Mouse (Mus musculus) kidney, adult 11 months (tissue): ENCODE data around the gene 4930524J08Rik.
A peak's percentile ranks its signal among the peaks of the same experiment; 100 is the strongest.

Source experiments
- DNase-seq: peaks from one replicate; pipeline ENCODE4 v3.0.0; 2022

Gene 4930524J08Rik

GRCm38 (mm10) chr5:99978699-99979442 lies at the start of gene 4930524J08Rik, which contains the start of gene Hnrnpd:
Gene 4930524J08Rik (plus strand): TSS chr5:99979061.
Gene Hnrnpd (minus strand): TSS chr5:99978938.
- DNase-seq, result peak; percentile 96

GRCm38 (mm10) chr5:99931910-99932309 lies 47.0 kb upstream of the 4930524J08Rik start:
- no peak for DNase-seq

- no peak for DNase-seq
Observed at GRCm38 (mm10) chr5:99939440-99939839, 39.4 kb upstream of the 4930524J08Rik start.

GRCm38 (mm10) chr5:99941273-99941672 lies 37.6 kb upstream of the 4930524J08Rik start:
- no peak for DNase-seq

GRCm38 (mm10) chr5:99941776-99942502 lies 36.9 kb upstream of the 4930524J08Rik start:
- DNase-seq, result no peak

- no peak for DNase-seq
Observed at GRCm38 (mm10) chr5:99952513-99952912, 26.3 kb upstream of the 4930524J08Rik start.

GRCm38 (mm10) chr5:99953883-99954282 lies 25.0 kb upstream of the 4930524J08Rik start:
- no peak for DNase-seq

GRCm38 (mm10) chr5:99958666-99959065 lies 20.2 kb upstream of the 4930524J08Rik start:
- no peak for DNase-seq

GRCm38 (mm10) chr5:99959236-99959936 lies 19.5 kb upstream of the 4930524J08Rik start:
- no peak for DNase-seq

GRCm38 (mm10) chr5:99959960-99960359 lies 18.9 kb upstream of the 4930524J08Rik start:
- no peak for DNase-seq

GRCm38 (mm10) chr5:99973941-99974340 lies 4.9 kb upstream of the 4930524J08Rik start:
- no peak for DNase-seq

- DNase-seq, result no peak
Observed at GRCm38 (mm10) chr5:99975061-99975460, 3.8 kb upstream of the 4930524J08Rik start.

- no peak for DNase-seq
Observed at GRCm38 (mm10) chr5:99975776-99976175, 3.1 kb upstream of the 4930524J08Rik start.

- DNase-seq, result no peak
Observed at GRCm38 (mm10) chr5:99976334-99976955, 2.4 kb upstream of the 4930524J08Rik start.

GRCm38 (mm10) chr5:99977516-99978301 lies 1.2 kb upstream of the 4930524J08Rik start:
- peak; percentile 83 for DNase-seq

- DNase-seq, result no peak
Observed at GRCm38 (mm10) chr5:99983452-99984061, 4.7 kb downstream of the 4930524J08Rik start.

GRCm38 (mm10) chr5:99994166-99994565 lies 15.3 kb downstream of the 4930524J08Rik start:
- peak; percentile 61 for DNase-seq

GRCm38 (mm10) chr5:99994680-99995079 lies 15.8 kb downstream of the 4930524J08Rik start:
- DNase-seq, result no peak

- no peak for DNase-seq
Observed at GRCm38 (mm10) chr5:100000048-100000447, 21.2 kb downstream of the 4930524J08Rik start.

- no peak for DNase-seq
Observed at GRCm38 (mm10) chr5:100000500-100000899, 21.6 kb downstream of the 4930524J08Rik start.

- DNase-seq, result no peak
Observed at GRCm38 (mm10) chr5:100003895-100004294, 25.0 kb downstream of the 4930524J08Rik start.

GRCm38 (mm10) chr5:100005431-100005830 lies 26.6 kb downstream of the 4930524J08Rik start:
- DNase-seq, result no peak
